Mouse (Mus musculus) hindbrain, postnatal 0 days (tissue): ENCODE data around the gene Crb1. TPM values are rescaled to one million over a fixed set of nuclear protein-coding genes. Genes with fewer than 3 reads are reported as not detected.

Experiments
- ATAC-seq: fragments of 200-750 bp; cut with Nextera tagmentation; 2 replicates; pipeline ENCODE4 v1.8.0; 2017; ENCODE audit warnings: mild to moderate bottlenecking, moderate TSS enrichment, moderate library complexity
- DNase-seq: peaks from one replicate; pipeline ENCODE4 v3.0.0-alpha.2; 2015; ENCODE audit warnings: low spot score
- H3K27ac ChIP-seq: fragments of 300-500 bp; sonication (generic); 2 replicates; pipeline ENCODE4 v1.5.1; 2014; ENCODE audit warnings: mild to moderate bottlenecking
- H3K27me3 ChIP-seq: fragments of 300-500 bp; sonication (generic); 2 replicates; pipeline ENCODE4 v1.6.1; 2014; ENCODE audit warnings: low read length, mixed read lengths; ENCODE audit not compliant: insufficient read depth
- H3K36me3 ChIP-seq: fragments of 300-500 bp; sonication (generic); 2 replicates; pipeline ENCODE4 v1.6.1; 2014; ENCODE audit warnings: low read length, mixed read lengths; ENCODE audit not compliant: insufficient read depth
- H3K4me1 ChIP-seq: fragments of 300-500 bp; sonication (generic); 2 replicates; pipeline ENCODE4 v1.6.1; 2014; ENCODE audit warnings: antibody characterized with exemption, low read length, mixed read lengths; ENCODE audit not compliant: insufficient read depth
- H3K4me2 ChIP-seq: fragments of 300-500 bp; sonication (generic); 2 replicates; pipeline ENCODE4 v1.6.1; 2014; ENCODE audit warnings: low read depth, mild to moderate bottlenecking, low read length, moderate library complexity, mixed read lengths
- H3K4me3 ChIP-seq: fragments of 300-500 bp; sonication (generic); 2 replicates; pipeline ENCODE4 v1.5.1; 2014; ENCODE audit warnings: low read length
- H3K9ac ChIP-seq: fragments of 300-500 bp; sonication (generic); replicated peaks from 2 replicates; pipeline ENCODE4 v1.6.1; 2014; ENCODE audit warnings: mild to moderate bottlenecking, low read length, moderate library complexity, mixed read lengths
- H3K9me3 ChIP-seq: fragments of 300-500 bp; sonication (generic); 2 replicates; pipeline ENCODE4 v1.6.1; 2016; ENCODE audit warnings: low read length, mixed read lengths
- CTCF ChIP-seq: IDR thresholded peaks from 2 replicates; pipeline ENCODE4 v1.5.1; 2016; ENCODE audit warnings: antibody characterized with exemption, control low read depth, low read depth
- WGBS: fragments of 180-500 bp; shearing (Covaris S2); extraction: QIAGEN DNeasy Blood & Tissue Kit; methylation state at CpG from one replicate; pipeline ENCODE4 v1.1.7; 2014; 5-methylcytosine and 5-hydroxymethylcytosine counted together
- polyA plus RNA-seq: library from polyadenylated mRNA; unstranded; fragments of >200 nt; fragmentation: Nextera tagmentation; extraction: Ambion mirVana; gene quantifications from 2 replicates; pipeline ENCODE4 v1.2.1, GENCODE M21; 2015
- total RNA-seq: library from RNA; depleted of rRNA; stranded (reverse); fragments of >200 nt; gene quantifications from 2 replicates; pipeline ENCODE4 v1.2.3, GENCODE M21; 2014

Gene Crb1
- total and polyA plus RNA-seq, 2 experiments from 2014 or later: 0.96 to 1.5 TPM

DNA sequence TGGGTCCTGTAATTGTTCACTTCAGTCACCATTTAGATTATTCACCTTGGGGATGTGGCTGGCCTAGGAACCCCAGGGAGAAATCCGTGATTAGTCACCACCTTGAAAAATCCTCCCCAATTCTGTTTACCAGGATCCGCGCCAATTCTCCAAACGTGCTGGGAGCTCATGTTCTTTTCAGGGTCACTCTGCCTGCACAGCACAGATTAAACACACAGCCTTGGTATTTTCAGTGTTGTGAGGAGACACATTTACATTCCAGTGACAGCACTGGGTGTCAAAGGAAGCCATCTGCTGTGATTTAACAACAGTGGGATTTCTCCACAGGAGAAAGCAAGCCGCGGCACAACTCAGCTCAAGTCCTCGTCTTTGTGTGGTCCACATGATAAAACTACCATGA, 167.1 kb downstream of the Crb1 start:
- H3K9ac ChIP-seq: no peak overlapping the region
- 0 out of 2 replicates have a peak overlapping the region, but pooled peaks have one; percentile 0 for H3K27ac ChIP-seq
- 10% methylated on average over 7 of the region's 7 CpGs for WGBS
- no peaks in the 10 kb centered on the region for H3K27me3 ChIP-seq
- peak; percentile 48 for DNase-seq
- H3K36me3 ChIP-seq: no peaks in the 10 kb centered on the region
- H3K4me1 ChIP-seq: no peaks in the 10 kb centered on the region
- ATAC-seq: peak; percentile 49
- TF ChIP-seq CTCF: no peak
- peak overlapping the region; percentile 37 for H3K4me2 ChIP-seq
- H3K4me3 ChIP-seq: no peak overlapping the region
- H3K9me3 ChIP-seq: no peaks in the 10 kb centered on the region

DNA sequence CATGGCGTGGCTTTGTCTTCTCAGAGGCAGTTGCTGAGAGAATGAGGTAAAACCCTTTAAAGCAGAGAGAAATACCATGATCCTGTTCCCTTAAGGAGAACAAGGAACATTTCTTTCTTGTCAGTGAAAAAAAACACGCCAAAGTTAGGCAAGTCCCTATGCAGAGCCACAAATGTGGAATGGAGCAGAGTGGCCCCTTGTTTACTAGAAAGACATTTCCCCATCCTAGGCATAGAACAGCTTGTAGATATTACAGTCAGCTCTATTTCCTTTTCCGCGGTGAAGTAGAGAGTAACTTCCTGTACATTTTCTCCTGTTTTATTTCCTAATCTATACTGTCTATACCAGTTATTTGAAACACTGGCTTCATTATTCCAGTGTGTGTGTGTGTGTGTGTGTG, 170.6 kb downstream of the Crb1 start:
- no peaks in the 10 kb centered on the region for H3K36me3 ChIP-seq
- WGBS: 76% methylated on average over 4 of the region's 4 CpGs
- no peak overlapping the region for H3K27ac ChIP-seq
- no peak for DNase-seq
- TF ChIP-seq CTCF: no peak
- no peak overlapping the region for H3K9ac ChIP-seq
- no peaks in the 10 kb centered on the region for H3K4me1 ChIP-seq
- H3K9me3 ChIP-seq: no peaks in the 10 kb centered on the region
- H3K4me2 ChIP-seq: no peak overlapping the region
- H3K4me3 ChIP-seq: no peak overlapping the region
- H3K27me3 ChIP-seq: no peaks in the 10 kb centered on the region
- ATAC-seq: no peak

DNA sequence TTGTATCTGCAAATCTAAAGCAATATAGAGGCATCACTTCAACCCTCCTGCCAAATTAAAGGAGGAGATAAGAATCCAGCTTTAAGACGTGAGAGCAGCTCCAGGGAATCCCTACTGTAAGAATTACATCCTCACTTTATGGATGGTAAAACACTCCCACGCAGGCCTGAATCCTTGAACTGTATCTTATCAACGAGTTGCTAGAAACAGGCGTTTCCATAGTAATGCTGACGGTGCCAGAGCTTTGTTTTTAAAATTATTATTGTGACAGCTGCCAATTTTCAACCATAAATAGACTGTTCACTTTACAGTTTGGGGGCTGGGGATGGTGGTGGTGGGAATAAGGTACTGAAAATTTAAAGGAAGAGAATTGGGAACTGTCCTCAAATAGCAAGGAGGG, 173.9 kb downstream of the Crb1 start:
- Histone ChIP-seq H3K4me1 (no peaks in the 10 kb centered on the region), H3K9me3 (no peaks in the 10 kb centered on the region), H3K4me2 (no peak overlapping the region), H3K9ac (no peak overlapping the region), H3K27ac (no peak overlapping the region), H3K36me3 (no peaks in the 10 kb centered on the region), H3K4me3 (no peak overlapping the region), H3K27me3 (no peaks in the 10 kb centered on the region)
- no peak for TF ChIP-seq CTCF
- 55% methylated on average over 5 of the region's 5 CpGs for WGBS
- peak; percentile 27 for DNase-seq
- no peak for ATAC-seq

DNA sequence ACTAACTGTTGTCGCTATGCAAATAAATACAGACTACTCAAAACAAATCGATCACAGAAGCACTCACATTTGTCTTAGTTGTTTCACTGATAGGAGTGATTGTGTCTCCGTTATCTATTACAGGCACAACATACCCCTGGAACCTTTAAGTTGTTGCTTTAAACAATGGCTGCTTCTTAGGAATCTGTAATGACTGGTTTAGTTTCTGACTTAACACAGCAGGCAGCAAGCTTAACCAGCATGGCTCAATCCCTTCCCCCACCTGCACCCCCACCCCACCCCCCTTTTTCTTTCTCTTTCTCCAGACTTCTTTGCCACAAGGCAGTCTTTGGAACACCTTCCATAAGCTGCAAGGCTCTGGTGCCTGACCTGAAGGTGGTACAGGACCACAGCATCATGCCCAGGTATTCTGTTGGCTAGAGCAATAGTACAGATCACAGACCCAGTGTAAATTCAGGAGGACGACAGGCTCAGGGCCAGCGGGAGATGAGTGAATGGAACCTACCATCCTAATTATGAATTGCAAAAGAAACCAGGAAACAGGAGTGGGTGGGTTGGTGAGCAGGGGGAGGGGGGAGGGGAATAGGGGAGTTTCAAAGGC, 182.4 kb downstream of the Crb1 start:
- Histone ChIP-seq H3K4me1 (no peaks in the 10 kb centered on the region), H3K27ac (no peak overlapping the region), H3K9me3 (no peaks in the 10 kb centered on the region), H3K27me3 (no peaks in the 10 kb centered on the region), H3K36me3 (no peaks in the 10 kb centered on the region), H3K4me3 (no peak overlapping the region), H3K9ac (no peak overlapping the region), H3K4me2 (no peak overlapping the region)
- WGBS: 19% methylated on average over 5 of the region's 5 CpGs
- no peak for ATAC-seq
- no peak for TF ChIP-seq CTCF
- no peak for DNase-seq

DNA sequence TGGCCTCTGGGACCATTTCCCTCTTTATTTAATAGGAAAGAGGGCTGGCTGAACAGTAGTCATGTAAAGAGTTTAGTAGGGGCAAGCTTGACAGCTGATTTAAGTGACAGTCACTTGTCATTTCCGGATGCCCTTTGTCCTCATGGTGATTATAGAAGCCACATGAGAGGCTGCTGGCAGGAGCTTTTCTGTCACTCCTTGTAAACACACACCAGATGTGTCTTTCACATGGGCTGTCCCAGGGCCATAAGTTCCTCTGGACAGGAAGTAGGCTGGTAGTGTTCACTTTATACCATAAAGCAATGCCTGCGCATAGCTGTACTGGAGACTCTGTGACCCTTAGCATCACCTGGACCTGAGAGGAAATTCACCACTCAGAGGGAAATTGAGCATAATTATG, 182.9 kb downstream of the Crb1 start:
- DNase-seq (no peak), ATAC-seq (no peak)
- Histone ChIP-seq H3K9ac (no peak overlapping the region), H3K27me3 (no peaks in the 10 kb centered on the region), H3K4me1 (no peaks in the 10 kb centered on the region), H3K4me2 (no peak overlapping the region), H3K36me3 (no peaks in the 10 kb centered on the region), H3K27ac (no peak overlapping the region), H3K4me3 (no peak overlapping the region), H3K9me3 (no peaks in the 10 kb centered on the region)
- TF ChIP-seq CTCF: no peak
- WGBS: 69% methylated on average over 2 of the region's 2 CpGs

DNA sequence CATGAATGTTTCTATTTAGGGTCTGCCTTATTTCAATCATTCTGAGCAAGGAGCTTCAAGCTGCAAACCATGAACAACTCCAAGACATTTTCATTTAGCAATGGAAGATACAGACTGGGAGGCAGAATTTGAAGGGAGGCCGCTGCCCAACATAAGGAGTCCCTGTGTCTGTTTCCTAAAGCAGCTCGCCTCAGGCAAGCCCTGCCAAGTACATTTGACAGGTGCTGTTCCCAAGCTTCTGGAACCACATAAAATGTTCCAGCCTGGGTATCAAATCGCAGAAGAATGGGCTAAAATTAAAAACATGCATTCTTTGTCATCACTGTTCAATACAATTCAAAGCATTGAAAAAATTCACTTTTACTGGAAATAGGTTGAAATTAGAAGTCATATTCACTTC, 184.3 kb downstream of the Crb1 start:
- H3K4me1 ChIP-seq: no peaks in the 10 kb centered on the region
- H3K9ac ChIP-seq: no peak overlapping the region
- H3K4me2 ChIP-seq: no peak overlapping the region
- no peaks in the 10 kb centered on the region for H3K27me3 ChIP-seq
- no peak overlapping the region for H3K27ac ChIP-seq
- no peaks in the 10 kb centered on the region for H3K9me3 ChIP-seq
- DNase-seq: no peak
- H3K36me3 ChIP-seq: no peaks in the 10 kb centered on the region
- TF ChIP-seq CTCF: no peak
- H3K4me3 ChIP-seq: no peak overlapping the region
- WGBS: 82% methylated on average over 3 of the region's 3 CpGs
- no peak for ATAC-seq

DNA sequence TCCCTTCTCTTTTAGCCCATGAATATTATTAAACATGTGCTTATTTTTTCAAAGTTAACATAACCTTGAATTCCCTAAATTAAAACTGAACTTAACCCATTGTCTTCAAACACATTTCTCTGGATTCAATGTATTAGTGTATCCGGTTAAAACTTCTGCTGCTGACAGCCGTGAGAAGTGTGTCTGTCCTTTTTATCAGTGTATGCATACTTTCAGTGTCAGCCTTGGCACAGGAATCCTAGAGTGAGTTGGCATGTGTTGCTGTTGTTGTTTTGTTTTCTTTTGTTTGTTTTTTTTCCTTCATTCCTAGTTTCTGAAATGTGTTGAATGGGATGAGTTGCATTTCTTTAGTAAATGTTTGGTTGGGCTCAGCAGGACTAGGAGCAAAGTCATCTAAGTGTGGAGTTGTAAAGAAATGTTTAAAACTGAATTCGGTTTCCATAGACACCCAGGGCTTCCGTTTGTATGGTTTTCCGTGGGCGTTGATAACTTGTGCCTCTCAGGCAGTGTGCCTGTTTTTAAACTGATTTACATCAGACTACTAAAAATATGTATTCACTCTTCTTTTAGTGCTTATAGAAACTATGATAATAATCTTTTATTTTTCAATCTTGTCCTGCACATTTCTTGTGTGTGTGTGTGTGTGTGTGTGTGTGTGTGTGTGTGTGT, 196.3 kb downstream of the Crb1 start:
- ATAC-seq: no peak
- no peak overlapping the region for H3K4me2 ChIP-seq
- WGBS: 39% methylated on average over 6 of the region's 6 CpGs
- no peak overlapping the region for H3K4me3 ChIP-seq
- no peak for DNase-seq
- TF ChIP-seq CTCF: no peak
- H3K9me3 ChIP-seq: no peaks in the 10 kb centered on the region
- H3K27me3 ChIP-seq: no peaks in the 10 kb centered on the region
- H3K9ac ChIP-seq: no peak overlapping the region
- H3K36me3 ChIP-seq: no peaks in the 10 kb centered on the region
- no peaks in the 10 kb centered on the region for H3K4me1 ChIP-seq
- no peak overlapping the region for H3K27ac ChIP-seq
